Mouse (Mus musculus) lung, embryonic 16.5 days (tissue): ENCODE data around the gene Tstd2. TPM values are rescaled to one million over a fixed set of nuclear protein-coding genes. Genes with fewer than 3 reads are reported as not detected.

Experiments
- polyA plus RNA-seq: library from polyadenylated mRNA; unstranded; fragments of >200 nt; fragmentation: Nextera tagmentation; extraction: Ambion mirVana; gene quantifications from 2 replicates; pipeline ENCODE4 v1.2.1, GENCODE M21; 2015

Tstd2 gene
- polyA plus RNA-seq, 1 experiment from 2014 or later = 38.9 TPM

Other genes starting within 250 kb of the Tstd2 start
- 1.5 and 1.7 TPM in 2 replicates for gene Ccdc180, start 248.4 kb downstream of the Tstd2 start, polyA plus RNA-seq
- gene Tdrd7, start 173.4 kb downstream of the Tstd2 start, polyA plus RNA-seq = 18.8 and 21.5 TPM in 2 replicates
- gene Tmod1, start 99.8 kb downstream of the Tstd2 start, polyA plus RNA-seq = 10.8 and 11.4 TPM in 2 replicates
- gene Ncbp1, start 81 bp downstream of the Tstd2 start, polyA plus RNA-seq = 57.9 and 64.5 TPM in 2 replicates
- gene Xpa, start 57.6 kb upstream of the Tstd2 start, polyA plus RNA-seq = 15.2 and 16.5 TPM in 2 replicates
- gene Foxe1, start 204.9 kb upstream of the Tstd2 start, polyA plus RNA-seq = not detected in 2 replicates